Mouse (Mus musculus): Measurements from ENCODE around the gene Try10. TPM values are rescaled to one million over a fixed set of nuclear protein-coding genes. Genes with fewer than 3 reads are reported as not detected.
"Not testable (repeated sequence)": the region's sequence is repeated elsewhere in the genome, so short reads cannot be mapped to it uniquely, and the experiment has no call there.

Gene Try10
- polyA plus RNA-seq (2012; rRNA removed): not detected in 2 replicates

- Histone ChIP-seq H3K27ac (ENCODE audit: control insufficient read depth, insufficient read depth, low read length) (no peak within 1 kb of the TSS), H3K27me3 (ENCODE audit: control insufficient read depth, insufficient read depth, low read length) (no peaks in the 10 kb centered on the region), H3K4me1 (replicated peaks; ENCODE audit: control insufficient read depth, insufficient read depth, low read length) (no peaks in the 10 kb centered on the region), H3K36me3 (ENCODE audit: control insufficient read depth, insufficient read depth, low read length) (no peaks in the 10 kb centered on the region), H3K4me3 (ENCODE audit: control insufficient read depth, insufficient read depth, low read length) (no peak within 1 kb of the TSS)
- TF ChIP-seq CTCF (IDR thresholded peaks at IDR 0.05; ENCODE audit: borderline replicate concordance, control insufficient read depth, extremely low read depth, insufficient read depth, low read length, poor library complexity): no peak
- no peak for TF ChIP-seq POLR2A (IDR thresholded peaks at IDR 0.05; ENCODE audit: control insufficient read depth, extremely low read depth, insufficient read depth, low read length, poor library complexity)
- no peak for DNase-seq
- WGBS: 85% methylated on average over 2 of the region's 2 CpGs
Observed at GRCm38 (mm10) chr6:41353932-41354331, at the start of gene Try10. Gene Try10 (plus strand): TSS chr6:41354105.

GRCm38 (mm10) chr6:41316741-41317140 lies 37.2 kb upstream of the Try10 start, which contains the start of gene Try5:
Gene Try5 (minus strand): TSS chr6:41316841.
- H3K27me3 ChIP-seq (ENCODE audit: control insufficient read depth, insufficient read depth, low read length): not testable (repeated sequence)
- 88% methylated on average over 3 of the region's 3 CpGs for WGBS

GRCm38 (mm10) chr6:41373772-41374171 lies 19.9 kb downstream of the Try10 start:
- not testable (repeated sequence) for H3K4me3 ChIP-seq (ENCODE audit: control insufficient read depth, insufficient read depth, low read length); H3K27me3 ChIP-seq (ENCODE audit: control insufficient read depth, insufficient read depth, low read length); H3K36me3 ChIP-seq (ENCODE audit: control insufficient read depth, insufficient read depth, low read length); H3K4me1 ChIP-seq (replicated peaks; ENCODE audit: control insufficient read depth, insufficient read depth, low read length); H3K27ac ChIP-seq (ENCODE audit: control insufficient read depth, insufficient read depth, low read length); DNase-seq
- 43% methylated on average over 1 of the region's 2 CpGs for WGBS

More at GRCm38 (mm10) chr6:41316741-41317140, 37.2 kb upstream of the Try10 start, which contains the start of gene Try5:
- not testable (repeated sequence) for H3K27ac ChIP-seq (ENCODE audit: control insufficient read depth, insufficient read depth, low read length); H3K36me3 ChIP-seq (ENCODE audit: control insufficient read depth, insufficient read depth, low read length); H3K4me3 ChIP-seq (ENCODE audit: control insufficient read depth, insufficient read depth, low read length); DNase-seq; H3K4me1 ChIP-seq (replicated peaks; ENCODE audit: control insufficient read depth, insufficient read depth, low read length)

- DNase-seq; H3K4me3 ChIP-seq (ENCODE audit: control insufficient read depth, insufficient read depth, low read length); H3K4me1 ChIP-seq (replicated peaks; ENCODE audit: control insufficient read depth, insufficient read depth, low read length); H3K27ac ChIP-seq (ENCODE audit: control insufficient read depth, insufficient read depth, low read length); H3K27me3 ChIP-seq (ENCODE audit: control insufficient read depth, insufficient read depth, low read length); H3K36me3 ChIP-seq (ENCODE audit: control insufficient read depth, insufficient read depth, low read length): not testable (repeated sequence)
Observed at GRCm38 (mm10) chr6:41377578-41377977, 23.7 kb downstream of the Try10 start, which contains the start of gene Prss3. Gene Prss3 (minus strand): TSS chr6:41377678.

GRCm38 (mm10) chr6:41386781-41387180 lies 32.9 kb downstream of the Try10 start:
- DNase-seq: no peak
- no peaks in the 10 kb centered on the region for H3K4me1 ChIP-seq (replicated peaks; ENCODE audit: control insufficient read depth, insufficient read depth, low read length)
- no peaks in the 10 kb centered on the region for H3K27me3 ChIP-seq (ENCODE audit: control insufficient read depth, insufficient read depth, low read length)
- no peak overlapping the region for H3K27ac ChIP-seq (ENCODE audit: control insufficient read depth, insufficient read depth, low read length)
- WGBS: 97% methylated on average over 2 of the region's 2 CpGs
- TF ChIP-seq POLR2A (IDR thresholded peaks at IDR 0.05; ENCODE audit: control insufficient read depth, extremely low read depth, insufficient read depth, low read length, poor library complexity): no peak
- no peak for TF ChIP-seq CTCF (IDR thresholded peaks at IDR 0.05; ENCODE audit: borderline replicate concordance, control insufficient read depth, extremely low read depth, insufficient read depth, low read length, poor library complexity)
- no peak overlapping the region for H3K4me3 ChIP-seq (ENCODE audit: control insufficient read depth, insufficient read depth, low read length)
- H3K36me3 ChIP-seq (ENCODE audit: control insufficient read depth, insufficient read depth, low read length): no peaks in the 10 kb centered on the region

GRCm38 (mm10) chr6:41391640-41392039 lies 37.7 kb downstream of the Try10 start:
- WGBS: 94% methylated on average over 1 of the region's 1 CpGs
- DNase-seq; H3K4me1 ChIP-seq (replicated peaks; ENCODE audit: control insufficient read depth, insufficient read depth, low read length); H3K27ac ChIP-seq (ENCODE audit: control insufficient read depth, insufficient read depth, low read length); H3K36me3 ChIP-seq (ENCODE audit: control insufficient read depth, insufficient read depth, low read length); H3K27me3 ChIP-seq (ENCODE audit: control insufficient read depth, insufficient read depth, low read length); H3K4me3 ChIP-seq (ENCODE audit: control insufficient read depth, insufficient read depth, low read length): not testable (repeated sequence)

- not testable (repeated sequence) for DNase-seq; H3K27me3 ChIP-seq (ENCODE audit: control insufficient read depth, insufficient read depth, low read length); H3K36me3 ChIP-seq (ENCODE audit: control insufficient read depth, insufficient read depth, low read length); H3K4me3 ChIP-seq (ENCODE audit: control insufficient read depth, insufficient read depth, low read length); H3K27ac ChIP-seq (ENCODE audit: control insufficient read depth, insufficient read depth, low read length); H3K4me1 ChIP-seq (replicated peaks; ENCODE audit: control insufficient read depth, insufficient read depth, low read length)
Observed at GRCm38 (mm10) chr6:41392056-41392455, 38.2 kb downstream of the Try10 start, which contains the start of gene Gm5771. Gene Gm5771 (plus strand): TSS chr6:41392356.

Other genes with a start within 250 kb of the Try10 start
- gene Try4, start 51.8 kb upstream of the Try10 start, polyA plus RNA-seq (2012; rRNA removed): 0.50 and 0.64 TPM in 2 replicates
- 0.71 TPM in 1 of 2 replicates, not detected in the other for gene Try5, start 37.3 kb upstream of the Try10 start, polyA plus RNA-seq (2012; rRNA removed)
- 0.20 and 0.31 TPM in 2 replicates for gene Prss3, start 23.6 kb downstream of the Try10 start, polyA plus RNA-seq (2012; rRNA removed)
- 1.4 and 1.9 TPM in 2 replicates for gene Gm5771, start 38.3 kb downstream of the Try10 start, polyA plus RNA-seq (2012; rRNA removed)
- gene Gm10334, start 92.0 kb downstream of the Try10 start, polyA plus RNA-seq (2012; rRNA removed): 0.28 and 0.30 TPM in 2 replicates
- 0.62 and 1.0 TPM in 2 replicates for gene Prss1, start 104.8 kb downstream of the Try10 start, polyA plus RNA-seq (2012; rRNA removed)
- 9.8 and 13.8 TPM in 2 replicates for gene Prss2, start 167.7 kb downstream of the Try10 start, polyA plus RNA-seq (2012; rRNA removed)